Mouse (Mus musculus) kidney, adult 8-10 months (tissue): ENCODE measurements at regions not wholly inside any gene's neighbourhood (a gene's known extent, or its start where the extent isn't known, plus 50 kb on each side); places are given as distances from the start of the nearest gene placed in this dataset.

Experiments
- DNase-seq, 2 experiments: peaks; one replicate each; pipeline ENCODE4 v3.0.0; 2022

GRCm38 (mm10) chr2:149467801-149468200 lies 62.9 kb downstream of the Cst10 start:
- no peak for DNase-seq

- DNase-seq = no peak
Observed at GRCm38 (mm10) chr2:149472411-149472810, 67.6 kb downstream of the Cst10 start.

GRCm38 (mm10) chr2:149493280-149493988 lies 88.6 kb downstream of the Cst10 start:
- DNase-seq = no peak

GRCm38 (mm10) chr2:149512870-149513269 lies 108.0 kb downstream of the Cst10 start:
- DNase-seq = no peak

GRCm38 (mm10) chr2:149524424-149524823 lies 119.6 kb downstream of the Cst10 start:
- DNase-seq = no peak

- no peak for DNase-seq
Observed at GRCm38 (mm10) chr2:149542837-149543236, 138.0 kb downstream of the Cst10 start.

GRCm38 (mm10) chr2:149545708-149546107 lies 140.9 kb downstream of the Cst10 start:
- no peak for DNase-seq

GRCm38 (mm10) chr2:149546639-149547200 lies 141.9 kb downstream of the Cst10 start:
- no peak for DNase-seq

- no peak for DNase-seq
Observed at GRCm38 (mm10) chr2:149555209-149555608, 150.4 kb downstream of the Cst10 start.

- no peak for DNase-seq
Observed at GRCm38 (mm10) chr2:149573773-149574172, 168.9 kb downstream of the Cst10 start.

GRCm38 (mm10) chr2:149602581-149602980 lies 197.7 kb downstream of the Cst10 start:
- no peak for DNase-seq

- DNase-seq = no peak
Observed at GRCm38 (mm10) chr2:149613381-149613780, 208.5 kb downstream of the Cst10 start.

GRCm38 (mm10) chr2:149614078-149614939 lies 209.5 kb downstream of the Cst10 start:
- no peak for DNase-seq

GRCm38 (mm10) chr2:149625626-149626025 lies 203.4 kb upstream of the Syndig1 start:
- DNase-seq = peak; percentile 0 to 11

GRCm38 (mm10) chr2:149641207-149641606 lies 187.8 kb upstream of the Syndig1 start:
- DNase-seq = no peak

- DNase-seq = no peak
Observed at GRCm38 (mm10) chr2:149651829-149652228, 177.2 kb upstream of the Syndig1 start.

GRCm38 (mm10) chr2:149661086-149661485 lies 167.9 kb upstream of the Syndig1 start:
- no peak for DNase-seq

GRCm38 (mm10) chr2:149664377-149664776 lies 164.6 kb upstream of the Syndig1 start:
- no peak for DNase-seq

- no peak for DNase-seq
Observed at GRCm38 (mm10) chr2:149666412-149666811, 162.6 kb upstream of the Syndig1 start.

GRCm38 (mm10) chr2:149671870-149672269 lies 157.1 kb upstream of the Syndig1 start:
- DNase-seq = no peak

GRCm38 (mm10) chr2:149679822-149680459 lies 149.1 kb upstream of the Syndig1 start:
- DNase-seq = peak; percentile 12 to 46

- no peak for DNase-seq
Observed at GRCm38 (mm10) chr2:149722342-149722741, 106.7 kb upstream of the Syndig1 start.

- no peak for DNase-seq
Observed at GRCm38 (mm10) chr2:149724279-149724678, 104.7 kb upstream of the Syndig1 start.
